Mouse (Mus musculus) C2C12 (cell line): Measurements from ENCODE around the gene Rbm4b.

Experiments
- CEBPB ChIP-seq: IDR thresholded peaks from one replicate; pipeline ENCODE4 v1.6.1; 2011; ENCODE audit warnings: low read depth, mild to moderate bottlenecking, control low read depth, moderate library complexity
- CTCF ChIP-seq: IDR thresholded peaks from one replicate; pipeline ENCODE4 v1.5.1; 2011; ENCODE audit not compliant: control insufficient read depth, insufficient read depth, insufficient read length
- FOSL1 ChIP-seq: IDR thresholded peaks from one replicate; pipeline ENCODE4 v1.8.0; 2011; ENCODE audit warnings: mild to moderate bottlenecking, low read length; ENCODE audit not compliant: poor library complexity, insufficient read depth, severe bottlenecking
- MAX ChIP-seq: IDR thresholded peaks from one replicate; pipeline ENCODE4 v1.6.1; 2011; ENCODE audit warnings: mild to moderate bottlenecking, control low read depth
- MYOD1 ChIP-seq: IDR thresholded peaks from one replicate; pipeline ENCODE4 v1.6.1; 2011; ENCODE audit warnings: low read depth; ENCODE audit not compliant: control insufficient read depth, insufficient read length
- MYOG ChIP-seq: IDR thresholded peaks from one replicate; pipeline ENCODE4 v1.6.1; 2011; ENCODE audit not compliant: control insufficient read depth, insufficient read length; ENCODE audit errors: extremely low read depth
- USF1 ChIP-seq: IDR thresholded peaks from one replicate; pipeline ENCODE4 v1.6.1; 2011; ENCODE audit warnings: low read depth, mild to moderate bottlenecking, control low read depth, moderate library complexity

GRCm38 (mm10) chr19:4747631-4748312 is 8.5 kb upstream of the Rbm4b start:
- TF ChIP-seq CTCF (no peak), USF1 (no peak), MAX (no peak), MYOD1 (no peak), MYOG (no peak), CEBPB (no peak), FOSL1 (no peak)
